Mouse (Mus musculus) heart, adult 18-20 months (tissue): ENCODE measurements around the gene Slc1a1. TPM values are rescaled to one million over a fixed set of nuclear protein-coding genes. Genes with fewer than 3 reads are reported as not detected.

Experiments
- DNase-seq, 2 experiments: peaks; one replicate each; pipeline ENCODE4 v3.0.0; 2021 to 2022; ENCODE audit warnings: mixed read lengths in 1 of 2
- total RNA-seq, 2 experiments: library from RNA; stranded (reverse); gene quantifications; 2 replicates each; pipeline ENCODE4 v1.2.3; 2021

Slc1a1 gene
- total RNA-seq, 2 experiments from 2014 or later, result 2.0 to 3.7 TPM

DNA sequence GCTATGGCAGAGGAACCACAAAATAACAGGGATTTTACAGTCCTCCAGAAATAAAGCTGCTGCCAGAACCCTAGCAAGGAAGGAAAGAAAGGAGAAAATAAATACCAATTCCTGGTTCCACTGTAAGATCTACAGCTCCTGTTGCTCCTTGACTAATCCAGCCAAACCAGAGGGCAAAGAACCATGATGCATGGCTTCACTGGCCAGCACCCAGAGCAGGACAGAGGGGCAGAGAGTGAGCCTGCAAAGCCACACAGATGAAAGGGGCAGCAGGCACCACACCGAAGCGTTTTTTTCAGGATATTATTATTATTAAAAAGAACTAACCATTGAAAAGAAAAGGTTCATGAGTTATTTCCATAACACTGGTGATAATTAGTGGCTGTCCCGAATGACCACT, 17.2 kb downstream of the Slc1a1 start:
- no peak for DNase-seq

DNA sequence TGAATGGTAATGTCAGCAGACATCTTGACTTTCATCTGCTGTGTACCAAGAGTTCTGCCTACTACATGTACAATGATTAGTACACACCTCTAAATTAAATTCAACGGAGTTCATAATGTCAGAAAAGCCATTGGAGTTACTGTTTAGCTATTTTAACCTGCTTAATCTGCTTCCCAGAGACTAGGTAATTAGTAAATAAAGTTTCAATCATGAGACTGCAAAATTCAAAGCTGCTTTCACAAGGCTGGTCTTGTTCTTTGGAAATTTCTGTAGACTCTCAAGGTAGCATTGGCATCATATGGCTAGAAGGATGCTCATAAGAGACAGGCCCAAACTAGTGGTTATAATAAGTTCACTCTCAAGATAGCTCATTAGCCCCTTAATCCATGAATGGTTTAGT, 20.0 kb downstream of the Slc1a1 start:
- no peak for DNase-seq

DNA sequence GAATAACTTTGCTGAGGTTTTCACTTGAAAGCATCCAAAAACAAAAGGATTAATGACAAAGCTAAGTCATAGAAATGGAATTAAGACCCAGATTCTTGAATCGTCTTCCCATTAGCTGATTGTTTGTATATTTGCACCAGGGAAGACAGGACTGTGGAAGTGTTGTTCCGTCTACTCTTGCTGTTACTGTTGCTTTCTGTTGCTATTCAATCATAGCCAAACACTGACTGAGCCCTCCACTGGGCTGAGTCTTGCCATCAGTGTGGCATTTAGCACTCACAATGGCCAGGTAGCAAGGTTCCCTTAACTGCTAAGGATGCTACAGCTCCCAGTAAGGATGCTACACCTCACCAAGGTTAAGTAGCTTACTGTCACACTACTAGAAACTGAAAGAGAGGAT, 25.4 kb downstream of the Slc1a1 start:
- DNase-seq, result no peak

DNA sequence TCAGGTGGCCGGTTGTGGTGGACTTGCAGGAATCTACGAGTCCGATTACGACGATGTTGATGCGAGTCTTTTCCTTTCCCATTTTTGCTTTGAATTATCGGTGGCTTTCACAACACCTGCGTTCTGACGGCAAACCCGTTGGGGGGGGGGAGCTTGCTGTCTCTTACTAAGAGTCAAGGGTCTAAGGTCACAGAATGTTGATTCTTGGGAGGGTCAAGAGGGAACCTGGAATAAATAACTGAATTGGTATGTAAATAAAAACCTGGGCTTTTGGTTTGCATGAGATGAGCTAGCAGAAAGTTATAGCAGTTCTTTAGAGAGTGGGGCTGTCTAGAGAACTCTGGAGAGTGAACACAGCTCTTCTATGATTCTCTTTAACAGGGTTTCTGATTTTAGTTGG, 28.8 kb downstream of the Slc1a1 start:
- DNase-seq, result no peak

GRCm38 (mm10) chr19:28864981-28865380, 30.1 kb downstream of the Slc1a1 start:
- DNase-seq, result no peak

DNA sequence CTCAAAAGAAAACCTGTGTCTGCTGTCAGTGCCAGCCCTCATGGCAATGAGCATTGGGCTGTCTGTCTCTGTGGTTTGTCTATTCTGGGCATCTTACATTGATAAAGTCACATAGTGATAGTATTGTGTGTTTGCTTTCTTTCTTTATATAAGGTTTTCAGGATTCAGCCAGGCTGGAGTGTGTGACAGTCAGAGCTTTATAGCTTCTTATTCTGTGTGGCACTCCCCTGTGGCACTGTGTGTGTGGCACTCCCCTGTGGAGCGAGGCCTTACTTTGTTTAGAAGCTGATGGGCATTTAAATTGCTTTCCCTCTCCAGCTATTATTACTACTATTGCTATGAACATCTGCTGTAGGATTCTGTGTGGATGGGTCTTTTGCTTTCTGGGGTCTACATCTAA, 30.7 kb downstream of the Slc1a1 start:
- DNase-seq, result no peak

DNA sequence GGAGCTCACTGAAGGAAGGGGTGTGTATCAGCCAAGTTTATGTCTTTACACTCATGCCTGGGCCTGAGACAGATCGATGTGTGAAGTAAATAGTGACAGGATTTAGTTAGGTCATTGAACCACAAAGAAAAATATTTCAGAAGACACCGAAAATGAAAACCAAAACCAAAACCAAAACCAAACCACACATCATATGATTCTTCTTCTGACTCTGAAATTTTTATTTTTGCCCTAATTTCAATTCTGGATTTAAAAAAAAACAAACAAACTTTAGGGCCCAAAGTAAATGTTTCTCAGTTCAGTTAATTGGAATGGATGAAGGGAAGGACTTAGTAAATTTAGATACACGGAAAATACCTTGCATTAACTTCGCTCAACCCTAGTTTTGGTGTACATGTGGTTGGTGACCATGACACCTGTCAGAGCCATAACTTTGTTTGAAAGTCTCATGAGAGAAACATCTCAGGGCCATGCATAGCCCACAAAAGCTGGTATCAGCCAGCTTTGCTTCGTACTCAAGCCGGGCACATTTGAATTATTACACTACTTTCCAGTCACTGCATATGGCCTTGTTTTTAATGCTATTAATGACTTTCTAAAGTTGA, 34.5 kb downstream of the Slc1a1 start:
- no peak for DNase-seq

GRCm38 (mm10) chr19:28870351-28870750, 35.5 kb downstream of the Slc1a1 start:
- DNase-seq, result no peak

- no peak for DNase-seq
Observed at GRCm38 (mm10) chr19:28879476-28879875, 44.6 kb downstream of the Slc1a1 start.

- peak in 1 of 2 experiments; percentile 19 for DNase-seq
Observed at GRCm38 (mm10) chr19:28883126-28883525, 48.3 kb downstream of the Slc1a1 start.

DNA sequence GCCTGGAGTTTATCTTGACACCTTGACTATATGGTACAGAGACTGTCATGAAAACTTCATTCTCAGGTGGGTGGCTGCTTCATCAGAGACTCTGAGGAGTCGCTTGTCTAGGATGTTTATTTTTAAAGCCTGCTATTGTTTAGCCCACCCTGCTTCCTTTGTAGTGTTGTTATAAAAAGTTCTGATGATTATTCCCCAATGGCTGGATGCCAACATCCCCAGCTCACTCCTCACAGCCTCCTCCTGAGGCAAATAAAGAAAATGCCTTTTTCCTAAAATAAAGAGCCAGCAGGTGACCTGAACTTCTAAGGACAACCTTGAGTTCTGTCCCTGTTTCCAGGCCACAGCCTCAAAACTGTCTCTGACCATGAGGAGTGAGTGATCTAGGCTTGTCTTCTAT, 53.6 kb downstream of the Slc1a1 start:
- DNase-seq, result peak in 1 of 2 experiments; percentile 17

GRCm38 (mm10) chr19:28889251-28889650, 54.4 kb downstream of the Slc1a1 start:
- no peak for DNase-seq

DNA sequence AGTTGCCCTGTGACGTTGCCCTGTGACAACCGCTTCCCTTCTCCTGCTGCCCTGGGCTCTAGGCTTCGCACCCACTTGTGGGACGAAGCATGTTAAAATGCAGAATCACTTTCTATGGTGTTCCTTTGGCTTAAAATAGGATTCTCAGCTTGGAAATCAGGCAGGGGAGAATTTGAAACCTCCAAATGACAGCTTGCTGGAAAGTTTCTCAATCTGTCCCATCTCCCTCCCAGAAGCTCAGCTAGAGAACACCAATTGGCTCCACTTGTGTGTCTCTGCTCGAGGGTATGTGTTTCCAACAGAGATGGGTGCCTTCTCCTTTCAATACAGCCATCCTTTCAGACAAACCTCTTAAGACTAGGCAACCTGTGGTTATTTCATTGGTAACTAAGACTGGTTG, 56.4 kb downstream of the Slc1a1 start:
- no peak for DNase-seq

- DNase-seq, result no peak
Observed at GRCm38 (mm10) chr19:28891864-28892263, 57.0 kb downstream of the Slc1a1 start.

DNA sequence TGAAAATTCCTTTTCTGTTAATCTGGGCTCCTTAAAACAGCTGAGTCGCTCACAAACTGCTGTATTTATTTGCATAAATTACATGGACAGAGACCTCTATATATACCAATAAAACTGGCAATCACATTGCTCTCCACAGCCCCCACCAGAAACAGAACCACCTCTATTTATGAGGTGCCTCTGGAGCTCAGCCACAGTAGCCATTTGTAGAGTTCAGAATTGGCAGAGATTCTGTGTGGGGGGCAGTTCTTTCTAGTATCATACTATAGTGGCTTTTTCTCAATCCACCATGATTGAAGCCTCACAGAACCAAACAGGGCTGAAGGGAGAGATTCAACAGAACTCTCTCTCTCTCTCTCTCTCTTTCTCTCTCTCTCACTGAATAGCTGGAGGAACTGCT, 61.8 kb downstream of the Slc1a1 start:
- no peak for DNase-seq

GRCm38 (mm10) chr19:28897497-28897896, 62.6 kb downstream of the Slc1a1 start:
- no peak for DNase-seq

- DNase-seq, result no peak
Observed at GRCm38 (mm10) chr19:28900771-28901170, 65.9 kb downstream of the Slc1a1 start.

- DNase-seq, result no peak
Observed at GRCm38 (mm10) chr19:28902111-28902510, 67.3 kb downstream of the Slc1a1 start.

DNA sequence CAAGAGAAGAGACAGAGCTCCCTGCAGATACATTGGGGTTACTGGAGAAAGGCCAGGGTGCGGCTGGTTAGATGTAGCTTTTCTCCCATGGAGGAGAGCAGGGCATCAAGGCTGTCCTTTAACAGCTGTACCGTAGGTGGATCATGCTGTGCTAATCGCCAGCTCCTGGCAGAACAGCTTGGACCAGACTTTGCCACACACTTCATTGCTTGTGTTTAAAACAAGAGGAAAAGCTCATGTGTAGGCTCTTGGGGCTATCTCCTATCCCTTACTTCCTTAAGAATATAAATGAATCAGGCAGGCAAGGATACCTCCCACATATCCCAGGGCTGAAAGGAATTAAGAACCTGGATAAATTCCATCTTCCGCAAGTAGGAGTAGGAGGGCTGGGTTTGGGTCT, 68.0 kb downstream of the Slc1a1 start:
- DNase-seq, result no peak

DNA sequence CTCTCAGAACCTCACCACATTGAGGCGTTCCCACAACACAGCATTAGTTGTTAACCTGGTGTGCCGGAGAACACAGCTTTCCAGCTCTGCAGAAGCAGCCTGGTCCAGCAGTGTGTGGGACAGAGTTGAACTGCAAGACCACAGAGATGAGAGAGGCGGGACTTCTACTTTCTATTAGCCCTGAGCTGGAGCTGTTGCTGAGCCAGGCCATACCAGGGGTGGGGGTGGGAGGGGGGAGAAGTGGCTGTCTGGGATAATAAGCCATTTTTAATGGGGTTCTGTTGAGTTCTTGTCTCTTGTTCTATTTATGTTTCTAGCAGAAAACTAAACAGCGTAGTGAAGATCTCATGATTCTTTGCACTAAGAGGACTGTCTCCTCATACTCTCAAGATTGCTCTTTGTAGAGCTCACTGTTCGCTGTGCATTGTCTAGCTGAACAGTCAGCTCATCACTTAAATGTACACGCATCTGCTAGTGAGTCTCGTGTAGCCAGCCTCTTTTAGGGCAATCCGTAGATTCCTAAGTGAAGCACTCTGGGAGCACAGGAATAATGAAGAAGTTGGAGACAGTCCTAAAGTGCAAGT, 68.8 kb downstream of the Slc1a1 start:
- no peak for DNase-seq

- no peak for DNase-seq
Observed at GRCm38 (mm10) chr19:28908186-28908585, 73.3 kb downstream of the Slc1a1 start.

DNA sequence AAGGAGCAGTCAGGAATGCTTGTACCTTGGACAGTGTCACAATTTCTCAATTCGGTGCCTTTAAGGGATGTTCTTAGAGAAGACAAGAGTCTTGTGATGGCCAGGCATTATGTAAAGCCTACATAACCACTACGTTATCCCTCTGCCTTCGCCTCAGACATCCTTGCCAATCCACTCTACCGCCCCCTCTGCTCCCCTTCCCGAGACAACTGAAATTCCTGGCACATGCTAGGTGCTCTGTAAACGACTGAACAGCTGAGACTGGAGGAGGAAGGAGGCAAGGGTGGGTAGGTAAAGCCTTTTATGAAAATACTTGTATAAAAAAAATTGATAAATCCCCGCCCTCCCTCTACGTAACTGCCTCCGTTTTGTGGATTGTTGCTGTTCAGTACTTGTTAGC, 73.8 kb downstream of the Slc1a1 start:
- no peak for DNase-seq

GRCm38 (mm10) chr19:28914598-28914997, 79.7 kb downstream of the Slc1a1 start:
- no peak for DNase-seq

DNA sequence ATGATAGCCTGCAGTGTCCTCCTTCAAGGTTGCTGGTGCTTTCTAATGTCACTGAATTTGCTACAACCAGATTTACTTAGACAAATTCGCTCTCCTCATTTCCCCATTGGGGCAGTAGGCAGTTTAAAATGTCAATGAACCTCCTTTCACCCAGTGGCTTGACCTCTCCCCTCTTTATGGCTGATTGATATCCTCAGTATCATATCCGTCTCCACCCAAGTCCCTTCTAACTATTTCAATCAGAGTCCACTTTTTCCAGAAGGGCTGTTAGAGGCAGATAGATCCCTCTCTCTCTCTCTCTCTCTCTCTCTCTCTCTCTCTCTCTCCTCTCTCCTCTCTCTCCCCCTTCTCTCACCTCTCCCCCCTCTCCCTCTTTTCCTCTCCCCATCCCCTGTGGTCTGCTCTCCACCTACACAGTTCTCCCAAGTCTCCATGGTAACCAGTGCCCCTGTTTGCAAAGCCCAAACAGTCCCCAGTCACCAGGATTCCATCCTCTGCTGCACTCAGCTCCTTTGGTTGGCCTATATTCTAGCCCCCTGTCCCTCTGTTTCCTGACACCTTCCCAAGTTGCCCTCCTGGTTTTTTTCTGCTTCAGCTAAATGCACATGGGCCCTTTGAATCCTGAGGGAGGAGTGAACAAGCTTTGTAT, 80.9 kb downstream of the Slc1a1 start:
- DNase-seq, result no peak
